Mouse (Mus musculus): ENCODE results near the gene S1pr3. TPM values are rescaled to one million over a fixed set of nuclear protein-coding genes. Genes with fewer than 3 reads are reported as not detected.

The S1pr3 gene
- 4.0 TPM for total RNA-seq (2023)

GRCm38 (mm10) chr13:51408519-51409001 is at the start of gene S1pr3:
TSS of gene S1pr3 (plus strand) at chr13:51408639.

Other genes starting within 250 kb of the S1pr3 start
- gene Nxnl2, start 237.6 kb upstream of the S1pr3 start, total RNA-seq (2023) = 0.82 TPM
- not detected for gene Shc3, start 160.8 kb downstream of the S1pr3 start, total RNA-seq (2023)
- gene Cks2, start 236.6 kb downstream of the S1pr3 start, total RNA-seq (2023) = 12.7 TPM
- 68.0 TPM for gene Secisbp2, start 243.1 kb downstream of the S1pr3 start, total RNA-seq (2023)

All from CD4-positive naive resting alpha-beta T cell, adult 76 days (primary cell).